Mouse (Mus musculus) stomach, postnatal 0 days (tissue): ENCODE measurements around the gene Gm10912.

ENCODE experiments used
- CTCF ChIP-seq: IDR thresholded peaks from 2 replicates; pipeline ENCODE4 v1.5.1; 2016; ENCODE audit warnings: antibody characterized with exemption, low read depth, mild to moderate bottlenecking, moderate library complexity
- EP300 ChIP-seq: optimal IDR thresholded peaks from 2 replicates; pipeline ENCODE3; 2016; ENCODE audit warnings: antibody characterized with exemption

- TF ChIP-seq CTCF (no peak), EP300 (no peak)
These were observed 7.2 kb upstream of the Gm10912 start for GRCm38 (mm10) chr2:104058381-104058780.
